Mouse (Mus musculus): ENCODE data around the gene Manbal. TPM values are rescaled to one million over a fixed set of nuclear protein-coding genes. Genes with fewer than 3 reads are reported as not detected.

Manbal gene
- polyA plus RNA-seq, 2 experiments = 9.1 to 14.6 TPM

DNA sequence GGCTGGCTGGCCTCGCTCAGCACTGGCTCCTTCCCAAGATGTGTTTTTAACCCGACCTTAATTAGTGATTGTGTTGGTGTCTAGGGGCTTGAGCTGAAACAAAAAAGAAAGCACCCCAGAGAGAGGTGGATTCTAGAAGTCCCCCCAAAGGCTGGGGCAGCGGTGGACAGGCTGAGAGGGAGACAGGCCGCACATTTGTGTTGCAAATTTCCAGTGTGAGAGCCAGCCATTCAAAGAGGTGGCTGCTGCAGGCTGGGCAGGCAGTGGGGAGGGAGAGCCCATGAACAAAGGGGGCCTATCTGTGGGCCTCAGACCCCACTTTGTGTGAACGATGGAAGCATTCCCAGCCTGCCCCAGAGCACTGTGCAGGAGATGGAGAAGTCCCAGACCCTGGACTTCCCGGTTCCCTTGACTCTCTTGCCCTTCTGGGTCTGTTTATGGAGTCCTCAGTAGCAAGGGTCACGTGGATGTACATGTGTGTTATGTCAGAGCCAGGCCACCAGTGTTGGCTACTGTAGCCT lies 27.1 kb upstream of the Manbal start:
- no peak for ATAC-seq (ENCODE audit: insufficient read depth)
- Histone ChIP-seq H3K36me3 (replicated peaks; ENCODE audit: control insufficient read depth, insufficient read depth, low read depth) (no peaks in the 10 kb centered on the region), H3K4me1 (replicated peaks; ENCODE audit: control insufficient read depth in 2 of 2, insufficient read depth in 2 of 2, low read length in 1 of 2) (no peaks in the 10 kb centered on the region), H3K9ac (replicated peaks) (no peak overlapping the region), H3K27me3 (ENCODE audit: control insufficient read depth, insufficient read depth, low read length) (no peaks in the 10 kb centered on the region), H3K4me3 (ENCODE audit: insufficient read depth in 1 of 2, low read depth in 2 of 2, low read length in 2 of 2) (no peak overlapping the region), H3K9me3 (ENCODE audit: control insufficient read depth, low read length) (no peaks in the 10 kb centered on the region), H3K27ac (no peak overlapping the region), H3K4me2 (ENCODE audit: low read depth) (no peak overlapping the region)
- WGBS (ENCODE audit: insufficient replicate concordance) = 50% methylated on average over 7 of the region's 7 CpGs
- TF ChIP-seq EP300 (IDR thresholded peaks at IDR 0.05; ENCODE audit: low read depth) (no peak), CTCF (IDR thresholded peaks at IDR 0.05; ENCODE audit: low read depth) (no peak)
- no peak for DNase-seq (ENCODE audit: low read depth in 3 of 3, low spot score in 3 of 3)

DNA sequence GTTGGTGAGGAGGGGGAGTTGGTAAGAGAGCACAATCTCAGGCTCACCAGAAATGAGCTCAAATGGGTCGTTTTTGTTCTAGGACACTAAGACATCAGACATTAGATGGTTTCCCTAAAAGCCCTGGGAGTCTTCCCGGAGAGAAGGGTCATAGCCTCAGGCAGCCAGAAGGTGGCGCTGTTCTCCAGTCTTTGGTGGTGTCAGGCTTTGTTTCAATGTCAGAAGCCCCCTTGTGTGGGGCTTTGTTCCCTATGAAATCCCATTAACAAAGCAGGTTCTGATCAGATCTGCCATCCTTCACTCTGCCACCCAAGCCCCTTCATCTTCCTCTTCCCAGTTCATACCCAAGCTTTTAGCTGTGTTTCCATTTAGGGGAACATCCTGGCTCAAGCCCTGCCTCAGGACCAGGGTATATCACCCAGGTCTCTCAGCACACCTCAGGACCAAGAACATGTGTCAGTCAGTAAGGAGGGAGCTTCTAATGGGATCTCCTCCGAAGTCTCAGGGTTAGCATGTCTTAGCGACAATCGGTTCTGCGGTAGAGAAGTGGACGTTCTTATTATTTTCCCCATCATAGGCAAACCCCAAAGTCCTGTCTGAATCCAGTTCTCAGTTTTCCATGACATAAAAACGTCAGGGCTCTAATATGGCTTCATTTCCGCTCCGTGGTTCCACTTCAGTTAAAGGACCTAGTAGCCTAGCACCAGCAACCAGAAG lies 25.7 kb upstream of the Manbal start:
- no peak overlapping the region for H3K4me2 ChIP-seq (ENCODE audit: low read depth)
- H3K4me3 ChIP-seq (ENCODE audit: insufficient read depth in 1 of 2, low read depth in 2 of 2, low read length in 2 of 2) = no peak overlapping the region
- H3K9ac ChIP-seq (replicated peaks) = no peak overlapping the region
- H3K36me3 ChIP-seq (replicated peaks; ENCODE audit: control insufficient read depth, insufficient read depth, low read depth) = no peaks in the 10 kb centered on the region
- DNase-seq (ENCODE audit: low read depth in 3 of 3, low spot score in 3 of 3) (peak in 2 of 3 experiments; percentile 12 to 16), ATAC-seq (ENCODE audit: insufficient read depth) (no peak)
- H3K9me3 ChIP-seq (ENCODE audit: control insufficient read depth, low read length) = no peaks in the 10 kb centered on the region
- H3K27ac ChIP-seq = no peak overlapping the region
- TF ChIP-seq EP300 (IDR thresholded peaks at IDR 0.05; ENCODE audit: low read depth) (no peak), CTCF (IDR thresholded peaks at IDR 0.05; ENCODE audit: low read depth) (peak; percentile 84)
- no peaks in the 10 kb centered on the region for H3K4me1 ChIP-seq (replicated peaks; ENCODE audit: control insufficient read depth in 2 of 2, insufficient read depth in 2 of 2, low read length in 1 of 2)
- 36% methylated on average over 11 of the region's 11 CpGs for WGBS (ENCODE audit: insufficient replicate concordance)
- H3K27me3 ChIP-seq (ENCODE audit: control insufficient read depth, insufficient read depth, low read length) = no peaks in the 10 kb centered on the region

DNA sequence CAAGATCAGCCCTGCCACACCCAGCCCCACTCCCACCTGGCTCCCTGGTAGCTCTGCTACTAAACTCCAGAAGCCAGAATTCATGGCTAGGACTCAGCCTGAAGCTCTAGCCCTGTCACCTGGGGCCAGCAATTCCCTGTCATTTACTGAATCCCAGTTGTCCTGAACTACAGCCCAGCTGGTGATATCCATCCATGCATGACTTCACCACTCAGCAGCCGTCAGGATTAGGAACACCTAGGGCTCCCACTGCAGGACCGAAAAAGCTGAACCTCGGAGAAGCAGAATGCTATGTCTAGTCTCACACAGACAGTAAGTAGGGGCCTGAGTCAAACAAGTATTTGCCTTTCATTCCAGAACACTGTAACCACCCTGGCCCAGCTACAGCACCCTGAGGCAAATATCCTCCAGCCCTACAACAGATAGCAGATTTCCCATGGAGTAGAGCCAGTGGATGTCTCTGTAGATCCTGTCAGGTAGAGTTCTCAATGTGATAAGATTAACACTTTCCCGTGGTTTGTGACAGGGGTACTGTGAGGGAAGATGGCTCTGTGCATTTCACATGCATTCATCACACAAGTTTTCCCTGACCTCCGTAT lies 25.0 kb upstream of the Manbal start:
- ATAC-seq (ENCODE audit: insufficient read depth) (no peak), DNase-seq (ENCODE audit: low read depth in 3 of 3, low spot score in 3 of 3) (no peak)
- TF ChIP-seq EP300 (IDR thresholded peaks at IDR 0.05; ENCODE audit: low read depth) (no peak), CTCF (IDR thresholded peaks at IDR 0.05; ENCODE audit: low read depth) (no peak)
- Histone ChIP-seq H3K27me3 (ENCODE audit: control insufficient read depth, insufficient read depth, low read length) (no peaks in the 10 kb centered on the region), H3K36me3 (replicated peaks; ENCODE audit: control insufficient read depth, insufficient read depth, low read depth) (no peaks in the 10 kb centered on the region), H3K9ac (replicated peaks) (no peak overlapping the region), H3K9me3 (ENCODE audit: control insufficient read depth, low read length) (no peaks in the 10 kb centered on the region), H3K4me3 (ENCODE audit: insufficient read depth in 1 of 2, low read depth in 2 of 2, low read length in 2 of 2) (no peak overlapping the region), H3K4me1 (replicated peaks; ENCODE audit: control insufficient read depth in 2 of 2, insufficient read depth in 2 of 2, low read length in 1 of 2) (no peaks in the 10 kb centered on the region), H3K4me2 (ENCODE audit: low read depth) (no peak overlapping the region), H3K27ac (no peak overlapping the region)
- WGBS (ENCODE audit: insufficient replicate concordance) = 51% methylated on average over 5 of the region's 5 CpGs

DNA sequence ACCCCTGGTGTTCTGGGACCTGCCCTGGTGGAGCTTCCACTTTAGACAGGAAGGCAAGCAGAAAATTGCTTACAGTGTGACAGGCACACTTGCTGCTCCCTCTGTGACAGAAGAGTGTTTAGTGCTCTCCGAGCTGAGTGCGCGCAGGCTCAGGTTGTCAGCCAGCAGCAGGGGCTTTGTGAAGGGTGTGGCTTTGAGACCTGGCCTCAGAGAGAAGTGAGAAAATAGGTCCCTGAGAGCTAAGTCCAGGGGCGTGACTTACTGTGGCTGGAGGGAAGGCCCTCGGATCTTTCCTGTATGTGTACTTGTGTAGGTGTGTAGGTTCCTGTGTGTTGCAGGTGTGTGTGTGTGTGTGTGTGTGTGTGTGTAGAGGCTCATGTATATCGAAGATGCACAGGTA lies 24.1 kb upstream of the Manbal start:
- Histone ChIP-seq H3K36me3 (replicated peaks; ENCODE audit: control insufficient read depth, insufficient read depth, low read depth) (no peaks in the 10 kb centered on the region), H3K4me2 (ENCODE audit: low read depth) (no peak overlapping the region), H3K4me1 (replicated peaks; ENCODE audit: control insufficient read depth in 2 of 2, insufficient read depth in 2 of 2, low read length in 1 of 2) (no peaks in the 10 kb centered on the region), H3K27ac (no peak overlapping the region), H3K27me3 (ENCODE audit: control insufficient read depth, insufficient read depth, low read length) (no peaks in the 10 kb centered on the region), H3K4me3 (ENCODE audit: insufficient read depth in 1 of 2, low read depth in 2 of 2, low read length in 2 of 2) (no peak overlapping the region), H3K9me3 (ENCODE audit: control insufficient read depth, low read length) (no peaks in the 10 kb centered on the region), H3K9ac (replicated peaks) (no peak overlapping the region)
- WGBS (ENCODE audit: insufficient replicate concordance) = 64% methylated on average over 6 of the region's 6 CpGs
- TF ChIP-seq CTCF (IDR thresholded peaks at IDR 0.05; ENCODE audit: low read depth) (no peak), EP300 (IDR thresholded peaks at IDR 0.05; ENCODE audit: low read depth) (no peak)
- DNase-seq (ENCODE audit: low read depth in 3 of 3, low spot score in 3 of 3) (no peak), ATAC-seq (ENCODE audit: insufficient read depth) (no peak)

DNA sequence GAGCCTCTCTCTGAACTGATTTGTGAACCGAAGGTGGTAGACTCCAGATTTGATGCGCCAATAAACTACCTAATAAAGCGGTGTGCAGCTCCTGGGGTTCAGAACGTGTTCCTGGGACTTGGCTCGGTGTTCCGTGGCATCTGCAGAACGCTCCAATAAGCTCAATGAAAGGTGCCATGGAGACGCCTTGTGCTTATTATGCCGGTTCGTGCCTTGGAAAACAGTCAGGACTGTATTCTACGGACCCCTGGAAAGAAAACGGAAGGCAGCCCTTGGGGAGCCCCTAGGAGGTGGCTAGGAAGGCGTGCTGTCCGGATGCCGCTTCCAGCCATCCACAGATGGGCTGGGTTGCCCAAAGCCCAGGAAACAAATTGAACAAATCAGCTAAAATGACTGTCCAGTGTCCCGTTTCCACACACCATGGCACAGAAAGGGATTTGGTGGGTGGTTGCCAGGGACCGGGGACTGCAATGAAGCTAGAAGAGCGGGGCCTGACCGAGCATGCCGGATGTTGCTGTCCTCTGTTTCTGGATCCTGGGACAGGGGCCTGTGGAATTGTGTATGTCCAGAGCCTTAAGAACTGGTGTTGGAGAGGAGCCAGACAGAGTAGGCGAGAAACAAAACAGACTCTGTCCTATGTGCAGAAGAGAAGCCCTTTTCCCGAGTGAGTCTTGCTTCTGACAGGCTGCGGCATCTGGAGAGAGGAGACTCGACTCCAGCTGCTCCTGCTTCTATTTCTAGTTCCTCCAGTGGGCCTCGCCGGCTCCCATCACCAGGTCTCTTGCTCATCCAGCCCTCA lies 19.8 kb upstream of the Manbal start, which contains the start of gene Ghrh:
Gene Ghrh, minus strand, starts transcription at position 146 of the 799 bp plus-strand sequence.
- Histone ChIP-seq H3K27ac (no peak within 1 kb of the TSS), H3K9me3 (ENCODE audit: control insufficient read depth, low read length) (no peaks in the 10 kb centered on the region), H3K4me1 (replicated peaks; ENCODE audit: control insufficient read depth in 2 of 2, insufficient read depth in 2 of 2, low read length in 1 of 2) (no peaks in the 10 kb centered on the region), H3K4me2 (ENCODE audit: low read depth) (no peak within 1 kb of the TSS), H3K27me3 (ENCODE audit: control insufficient read depth, insufficient read depth, low read length) (no peaks in the 10 kb centered on the region), H3K4me3 (ENCODE audit: insufficient read depth in 1 of 2, low read depth in 2 of 2, low read length in 2 of 2) (no peak within 1 kb of the TSS), H3K9ac (replicated peaks) (no peak within 1 kb of the TSS), H3K36me3 (replicated peaks; ENCODE audit: control insufficient read depth, insufficient read depth, low read depth) (no peaks in the 10 kb centered on the region)
- ATAC-seq (ENCODE audit: insufficient read depth) (no peak), DNase-seq (ENCODE audit: low read depth in 3 of 3, low spot score in 3 of 3) (no peak)
- WGBS (ENCODE audit: insufficient replicate concordance) = 71% methylated on average over 26 of the region's 26 CpGs
- TF ChIP-seq EP300 (IDR thresholded peaks at IDR 0.05; ENCODE audit: low read depth) (no peak), CTCF (IDR thresholded peaks at IDR 0.05; ENCODE audit: low read depth) (no peak)

All from liver, embryonic 14.5 days (tissue).